Comparison of ENCODE assay signal across 13 mouse cellular contexts in genomic region chr5:142712373-142712772, GRCm38 (mm10).
DNase-seq lines count a peak whose midpoint lies in the region; ATAC-seq lines count a peak whose summit lies in the region.
"Had no signal": no experiment of that assay in that cellular context is flagged by ENCODE, and none has a peak within 500 bp of the region (broad histone marks: within the 10 kb centered on the region; RNA-seq: fewer than 3 reads in every experiment).

No protein-coding gene starts in this region.

- ATAC-seq in frontal cortex, adult (ENCODE audit: low TSS enrichment) = no peak
- ATAC-seq: activated CD4-positive, CD25-positive, alpha-beta regulatory T cell, adult 4 months; intestine, embryonic 15.5 days had no signal

- DNase-seq in kidney, postnatal 10 days = peak; percentile 11
- no peak for DNase-seq in kidney, adult 8-10 months
- DNase-seq in 3T3-L1 (ENCODE audit: low read depth, low spot score) (peak; percentile 50), 416B (ENCODE audit: low read depth) (peak; percentile 40), adipocyte (ENCODE audit: low spot score) (peak; percentile 43)
- DNase-seq in cerebellum, postnatal 10 days = no peak
- DNase-seq: cerebellum, adult 9-11 months; lung, postnatal 14 days; right cerebral cortex, postnatal 14 days; thymus, adult 2 months had no signal

Comparison
In these comparisons a context has a peak if more than half of its experiments do, and no peak if none do; other contexts are left out.
1. DNase-seq: peak in kidney, postnatal 10 days (single experiment), 3T3-L1 (single experiment), 416B (single experiment) and adipocyte (single experiment); none in kidney, adult 8-10 months (0 of 2) and cerebellum, postnatal 10 days (0 of 2).